In the genomic region with DNA sequence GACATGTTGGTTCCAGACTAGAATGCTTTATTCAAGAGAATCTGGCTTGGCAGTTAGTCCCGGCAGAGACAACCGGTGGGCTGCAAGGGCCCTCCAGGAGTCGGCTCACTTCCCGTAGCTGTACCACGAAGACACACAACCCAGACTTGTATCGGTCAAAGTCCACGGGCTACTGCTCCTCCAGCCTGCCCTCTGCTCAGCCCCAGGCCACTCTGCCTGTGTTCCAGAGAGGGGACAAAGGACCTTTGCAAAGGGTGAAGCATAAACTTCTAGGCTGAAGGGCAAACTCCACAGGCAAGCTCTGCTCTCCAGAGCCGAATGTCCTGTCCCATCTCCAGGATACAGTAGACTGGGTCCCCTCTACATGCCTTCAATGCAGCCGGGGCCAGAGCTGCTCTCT, we compare ENCODE assay signal across 25 mouse cellular contexts. TPM values are rescaled to one million over a fixed set of nuclear protein-coding genes. Genes with fewer than 3 reads are reported as not detected.
DNase-seq lines count a peak whose midpoint lies in the region; ATAC-seq lines count a peak whose summit lies in the region.
"Had no signal": no experiment of that assay in that cellular context is flagged by ENCODE, and none has a peak within 500 bp of the region (broad histone marks: within the 10 kb centered on the region; RNA-seq: fewer than 3 reads in every experiment).

No protein-coding gene starts in this region.

- WGBS in kidney, embryonic 15.5 days, result 92% methylated on average over 9 of the region's 9 CpGs
- 90% methylated on average over 9 of the region's 9 CpGs for WGBS in midbrain, embryonic 11.5 days

- no peak overlapping the region for H3K4me2 ChIP-seq in kidney, embryonic 15.5 days
- no peak overlapping the region for H3K4me2 ChIP-seq in midbrain, embryonic 11.5 days
- H3K4me2 ChIP-seq: forebrain, embryonic 13.5 days; heart, embryonic 13.5 days; hindbrain, embryonic 14.5 days had no signal

- H3K27ac ChIP-seq in kidney, embryonic 15.5 days, result no peak overlapping the region
- H3K27ac ChIP-seq in midbrain, embryonic 11.5 days (ENCODE audit: low read depth, low read length), result no peak overlapping the region
- H3K27ac ChIP-seq: forebrain, embryonic 10.5 days; forebrain, embryonic 13.5 days; heart, adult 2 months; heart, embryonic 10.5 days; heart, embryonic 13.5 days; hindbrain, embryonic 14.5 days had no signal

- H3K27me3 ChIP-seq in kidney, embryonic 15.5 days, result no peaks in the 10 kb centered on the region
- H3K27me3 ChIP-seq in midbrain, embryonic 11.5 days (ENCODE audit: control insufficient read depth, insufficient read depth, low read length), result no peaks in the 10 kb centered on the region
- H3K27me3 ChIP-seq: forebrain, embryonic 13.5 days; Patski had no signal

- H3K4me1 ChIP-seq in kidney, embryonic 15.5 days, result 0 out of 2 replicates have a peak, but pooled peaks cover 6% of the 10 kb centered on the region
- H3K4me1 ChIP-seq in midbrain, embryonic 11.5 days (ENCODE audit: control insufficient read depth, insufficient read depth, low read length), result no peaks in the 10 kb centered on the region

- DNase-seq in kidney, adult 11 months, result peak; percentile 36
- peak; percentile 27 to 30 for DNase-seq in kidney, adult 8-10 months
- no peak for DNase-seq in kidney, postnatal 10 days
- DNase-seq in kidney, postnatal 36 days, result peak; percentile 47 to 58
- DNase-seq in midbrain, embryonic 11.5 days (ENCODE audit: low spot score, missing footprints), result no peak
- DNase-seq: adrenal gland, postnatal 10 days; adrenal gland, postnatal 36 days; B cell, adult 2 months; cerebellum, adult 18-20 months; cerebellum, adult 9-10 months; cerebellum, postnatal 14 days; gastrocnemius, postnatal 10 days; gastrocnemius, postnatal 36 days; heart, postnatal 14 days; heart, postnatal 4 days had no signal

- no peak for ATAC-seq in kidney, embryonic 15.5 days (replicated peaks; ENCODE audit: low FRiP score)
- ATAC-seq in midbrain, embryonic 11.5 days (ENCODE audit: low FRiP score), result no peak
- ATAC-seq: forebrain, embryonic 13.5 days; forebrain, embryonic 16.5 days; Patski had no signal

- H3K9me3 ChIP-seq in kidney, embryonic 15.5 days (replicated peaks), result no peaks in the 10 kb centered on the region
- H3K9me3 ChIP-seq in midbrain, embryonic 11.5 days (ENCODE audit: control insufficient read depth, low read length), result no peaks in the 10 kb centered on the region
- H3K9me3 ChIP-seq: forebrain, embryonic 10.5 days; forebrain, embryonic 13.5 days; G1E; heart, embryonic 10.5 days; heart, embryonic 13.5 days had no signal

- H3K36me3 ChIP-seq in kidney, embryonic 15.5 days, result peaks cover 12% of the 10 kb centered on the region; the same call in 1 of the 2 replicates
- H3K36me3 ChIP-seq in midbrain, embryonic 11.5 days (ENCODE audit: control insufficient read depth, insufficient read depth, low read length), result no peaks in the 10 kb centered on the region
- H3K36me3 ChIP-seq: forebrain, embryonic 10.5 days; G1E had no signal

- H3K9ac ChIP-seq in kidney, embryonic 15.5 days, result no peak overlapping the region
- no peak overlapping the region for H3K9ac ChIP-seq in midbrain, embryonic 11.5 days (ENCODE audit: low read length)
- H3K9ac ChIP-seq: forebrain, embryonic 13.5 days; heart, embryonic 13.5 days; hindbrain, embryonic 14.5 days had no signal

- no peak overlapping the region for H3K4me3 ChIP-seq in kidney, embryonic 15.5 days (replicated peaks)
- no peak overlapping the region for H3K4me3 ChIP-seq in midbrain, embryonic 11.5 days (ENCODE audit: low read depth, low read length)
- H3K4me3 ChIP-seq: forebrain, embryonic 10.5 days; forebrain, embryonic 13.5 days; heart, adult 2 months; heart, embryonic 10.5 days; heart, embryonic 13.5 days had no signal

RNA-seq across cellular contexts. Expression of a gene that starts 11.0 kb away (rescaled TPM):
- 15.9 and 18.8 TPM in 2 replicates for polyA plus RNA-seq in kidney, embryonic 15.5 days (2015; fragmentation: Nextera tagmentation; extraction: Ambion mirVana)
- polyA plus RNA-seq in midbrain, embryonic 11.5 days (2014; fragmentation: Nextera tagmentation; extraction: Ambion mirVana), result 2.5 and 2.9 TPM in 2 replicates
- polyA plus RNA-seq: G1E had no signal

RNA-seq across cellular contexts. Expression of a gene that starts 15.6 kb away (rescaled TPM):
- polyA plus RNA-seq in kidney, embryonic 15.5 days (2015; fragmentation: Nextera tagmentation; extraction: Ambion mirVana), result 1.0 and 1.4 TPM in 2 replicates
- polyA plus RNA-seq in midbrain, embryonic 11.5 days (2014; fragmentation: Nextera tagmentation; extraction: Ambion mirVana), result 1.9 and 2.1 TPM in 2 replicates

RNA-seq across cellular contexts. Expression of a gene that starts 52.6 kb away (rescaled TPM):
- polyA plus RNA-seq in kidney, embryonic 15.5 days (2015; fragmentation: Nextera tagmentation; extraction: Ambion mirVana), result 98.7 and 105 TPM in 2 replicates
- polyA plus RNA-seq in midbrain, embryonic 11.5 days (2014; fragmentation: Nextera tagmentation; extraction: Ambion mirVana), result 91.5 and 93.6 TPM in 2 replicates

RNA-seq across cellular contexts. Expression of a gene that starts 56.0 kb away (rescaled TPM):
- 120 and 123 TPM in 2 replicates for polyA plus RNA-seq in kidney, embryonic 15.5 days (2015; fragmentation: Nextera tagmentation; extraction: Ambion mirVana)
- polyA plus RNA-seq in midbrain, embryonic 11.5 days (2014; fragmentation: Nextera tagmentation; extraction: Ambion mirVana), result 93.9 and 97.0 TPM in 2 replicates

RNA-seq across cellular contexts. Expression of a gene that starts 56.1 kb away (rescaled TPM):
- 3.4 and 4.2 TPM in 2 replicates for polyA plus RNA-seq in kidney, embryonic 15.5 days (2015; fragmentation: Nextera tagmentation; extraction: Ambion mirVana)
- polyA plus RNA-seq in midbrain, embryonic 11.5 days (2014; fragmentation: Nextera tagmentation; extraction: Ambion mirVana), result 2.6 and 3.6 TPM in 2 replicates

Comparison
In these comparisons a context has a peak if more than half of its experiments do, and no peak if none do; other contexts are left out.
1. DNase-seq: peak in kidney, adult 11 months (single experiment), kidney, adult 8-10 months (2 of 2) and kidney, postnatal 36 days (2 of 2); none in kidney, postnatal 10 days (single experiment) and midbrain, embryonic 11.5 days (single experiment).